Mouse (Mus musculus) liver, postnatal 0 days (tissue): Measurements from ENCODE around the gene Mavs. TPM values are rescaled to one million over a fixed set of nuclear protein-coding genes. Genes with fewer than 3 reads are reported as not detected.

Source experiments
- ATAC-seq: fragments of 200-750 bp; cut with Nextera tagmentation; 2 replicates; pipeline ENCODE4 v1.8.0; 2017; ENCODE audit warnings: mild to moderate bottlenecking, moderate library complexity
- DNase-seq: peaks from one replicate; pipeline ENCODE4 v3.0.0-alpha.2; 2016
- H3K27ac ChIP-seq: fragments of 300-500 bp; sonication (generic); 2 replicates; pipeline ENCODE4 v1.5.1; 2014; ENCODE audit warnings: antibody characterized with exemption, moderate library complexity, mild to moderate bottlenecking, low read depth
- H3K27me3 ChIP-seq: fragments of 300-500 bp; sonication (generic); 2 replicates; pipeline ENCODE4 v1.6.1; 2014; ENCODE audit warnings: low read length, control low read depth, mixed read lengths; ENCODE audit not compliant: insufficient read depth
- H3K36me3 ChIP-seq: fragments of 300-500 bp; sonication (generic); replicated peaks from 2 replicates; pipeline ENCODE4 v1.6.1; 2014; ENCODE audit warnings: mild to moderate bottlenecking, control low read depth, low read length, moderate library complexity, mixed read lengths; ENCODE audit not compliant: insufficient read depth
- H3K4me1 ChIP-seq: fragments of 300-500 bp; sonication (generic); 2 replicates; pipeline ENCODE4 v1.6.1; 2014; ENCODE audit warnings: antibody characterized with exemption, mild to moderate bottlenecking, control low read depth; ENCODE audit not compliant: insufficient read depth
- H3K4me2 ChIP-seq: fragments of 300-500 bp; sonication (generic); 2 replicates; pipeline ENCODE4 v1.6.1; 2014; ENCODE audit warnings: low read depth, mild to moderate bottlenecking, low read length, moderate library complexity, mixed read lengths
- H3K4me3 ChIP-seq: fragments of 300-500 bp; sonication (generic); 2 replicates; pipeline ENCODE4 v1.5.1; 2014; ENCODE audit warnings: low read depth, low read length
- H3K9ac ChIP-seq: fragments of 300-500 bp; sonication (generic); replicated peaks from 2 replicates; pipeline ENCODE4 v1.6.1; 2014; ENCODE audit warnings: mild to moderate bottlenecking, moderate library complexity
- H3K9me3 ChIP-seq: fragments of 300-500 bp; sonication (generic); 2 replicates; pipeline ENCODE4 v1.6.1; 2016; ENCODE audit warnings: mild to moderate bottlenecking, control low read depth, low read length, mixed read lengths
- CTCF ChIP-seq: sonication (generic); IDR thresholded peaks from 2 replicates; pipeline ENCODE4 v1.5.1; 2016; ENCODE audit warnings: antibody characterized with exemption, low read depth
- EP300 ChIP-seq: IDR thresholded peaks from 2 replicates; pipeline ENCODE4 v1.6.1; 2016; ENCODE audit warnings: antibody characterized with exemption, low read depth, mild to moderate bottlenecking
- WGBS: fragments of 180-500 bp; shearing (Covaris S2); extraction: QIAGEN DNeasy Blood & Tissue Kit; methylation state at CpG from one replicate; pipeline ENCODE4 v1.1.7; 2014; ENCODE audit not compliant: insufficient replicate concordance; 5-methylcytosine and 5-hydroxymethylcytosine counted together
- polyA plus RNA-seq: library from polyadenylated mRNA; unstranded; fragments of >200 nt; fragmentation: Nextera tagmentation; extraction: Ambion mirVana; gene quantifications from 2 replicates; pipeline ENCODE4 v1.2.1, GENCODE M21; 2015

Gene Mavs
- polyA plus RNA-seq, 1 experiment from 2014 or later: 21.2 TPM

DNA sequence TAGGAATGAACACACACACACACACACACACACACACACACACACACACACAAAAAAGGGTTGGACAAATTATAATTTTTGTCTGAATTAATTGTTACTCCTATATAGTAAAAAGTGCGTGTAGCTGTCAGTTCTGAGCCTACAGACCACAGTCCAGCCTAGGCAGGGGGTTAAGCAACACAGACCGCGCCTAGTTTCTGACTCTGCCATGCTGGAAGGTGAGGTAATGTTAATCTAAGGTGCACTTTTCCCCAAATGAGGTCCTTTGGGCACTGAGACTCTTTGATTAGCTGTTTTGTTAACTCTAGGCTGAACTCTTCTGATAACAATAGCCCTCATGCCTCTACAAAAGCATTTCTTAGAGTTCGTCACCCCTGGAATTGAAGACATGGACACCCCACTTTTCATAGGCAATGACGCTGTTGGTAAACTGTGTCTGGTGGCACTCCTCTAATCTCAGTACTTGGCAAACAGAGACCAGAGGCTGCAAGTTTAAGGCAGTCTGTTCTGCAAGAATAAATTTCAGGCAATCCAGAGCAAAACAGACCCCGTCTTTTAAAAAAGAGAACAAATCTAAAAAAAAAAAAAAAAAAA is 29.9 kb upstream of the Mavs start:
- TF ChIP-seq EP300 (no peak), CTCF (no peak)
- no peak overlapping the region for H3K4me3 ChIP-seq
- H3K9ac ChIP-seq: no peak overlapping the region
- peak; percentile 13 for DNase-seq
- H3K27me3 ChIP-seq: no peaks in the 10 kb centered on the region
- WGBS: 76% methylated on average over 6 of the region's 6 CpGs
- H3K4me2 ChIP-seq: peak overlapping the region; percentile 1; the same call in 1 of the 2 replicates
- peak overlapping the region; percentile 77; the same call in 1 of the 2 replicates for H3K27ac ChIP-seq
- peaks cover 47% of the 10 kb centered on the region for H3K4me1 ChIP-seq
- peaks cover 16% of the 10 kb centered on the region for H3K36me3 ChIP-seq
- no peak for ATAC-seq
- H3K9me3 ChIP-seq: no peaks in the 10 kb centered on the region

DNA sequence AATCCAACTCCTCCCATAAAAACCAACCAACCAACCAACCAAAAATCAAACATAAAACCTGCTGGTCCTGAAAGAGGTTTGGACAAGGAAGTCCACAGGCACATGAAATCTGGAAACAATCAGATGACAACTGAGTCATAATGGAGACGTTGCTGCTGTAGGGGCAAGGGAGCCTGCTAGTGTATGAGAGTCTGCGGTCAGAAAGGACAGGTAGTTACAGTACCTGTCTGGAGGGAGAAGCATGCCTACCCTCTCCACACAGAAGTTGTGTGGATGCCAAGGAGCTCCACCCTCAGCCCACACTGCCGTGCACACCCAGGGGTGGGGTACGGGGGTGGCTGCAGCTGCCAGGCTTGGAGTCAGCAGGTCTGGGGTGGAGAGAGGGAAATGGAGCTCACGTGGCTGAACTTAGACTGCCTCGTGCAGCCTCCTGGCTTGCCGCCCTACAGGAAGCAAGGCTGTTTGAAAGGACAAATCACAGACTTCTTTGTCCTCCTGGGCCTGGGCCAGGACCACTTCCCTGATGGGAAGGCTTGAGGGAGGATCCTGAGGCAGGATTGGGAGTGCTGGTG is 29.4 kb upstream of the Mavs start:
- ATAC-seq (peak; percentile 51), DNase-seq (peak; percentile 74)
- Histone ChIP-seq H3K4me2 (peak overlapping the region; percentile 1), H3K27ac (peak overlapping the region; percentile 77; the same call in 1 of the 2 replicates), H3K9me3 (no peaks in the 10 kb centered on the region), H3K27me3 (no peaks in the 10 kb centered on the region), H3K4me3 (no peak overlapping the region), H3K9ac (no peak overlapping the region), H3K4me1 (peaks cover 53% of the 10 kb centered on the region), H3K36me3 (peaks cover 11% of the 10 kb centered on the region)
- WGBS: 32% methylated on average over 7 of the region's 7 CpGs
- TF ChIP-seq EP300 (peak; percentile 39; the same call in 1 of the 2 replicates), CTCF (no peak)

DNA sequence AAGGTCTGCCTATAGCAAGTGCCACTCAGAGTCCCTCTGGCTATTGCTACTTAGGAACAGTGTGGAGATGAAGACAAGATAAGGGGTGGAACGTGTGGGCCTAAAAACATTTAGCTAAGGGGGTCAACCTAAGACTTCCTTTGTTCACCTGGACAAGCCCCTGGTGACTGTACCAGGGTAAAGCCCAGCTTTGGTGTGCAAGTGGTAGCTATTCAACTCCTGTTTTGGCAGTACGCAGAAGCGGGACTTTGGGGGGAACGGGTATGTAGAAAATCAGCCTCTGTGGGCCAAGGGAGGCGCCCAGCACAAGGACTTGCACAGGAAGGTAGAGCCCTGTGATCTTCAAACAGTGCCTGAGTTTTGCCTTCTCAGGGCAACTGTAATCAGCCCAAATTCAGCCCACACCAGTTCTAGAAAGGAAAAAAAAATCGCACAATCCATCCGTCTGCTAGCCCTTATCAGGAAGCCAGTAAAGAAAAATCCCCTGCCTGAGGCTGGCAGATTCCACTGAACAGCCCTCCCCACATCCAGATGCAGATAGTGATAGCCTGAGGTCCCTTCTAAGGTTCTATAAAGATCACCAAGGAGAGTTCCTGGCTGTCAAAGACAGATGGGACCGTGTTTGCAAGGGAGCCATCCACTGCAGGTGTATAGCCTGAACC is 28.2 kb upstream of the Mavs start:
- ATAC-seq (peak; percentile 40), DNase-seq (peak; percentile 68)
- H3K9me3 ChIP-seq: no peaks in the 10 kb centered on the region
- H3K36me3 ChIP-seq: peaks cover 9% of the 10 kb centered on the region; the same call in 1 of the 2 replicates
- TF ChIP-seq CTCF (no peak), EP300 (peak; percentile 100)
- peaks cover 56% of the 10 kb centered on the region for H3K4me1 ChIP-seq
- 57% methylated on average over 8 of the region's 8 CpGs for WGBS
- peak overlapping the region; percentile 1; the same call in 1 of the 2 replicates for H3K4me2 ChIP-seq
- 0 out of 2 replicates have a peak overlapping the region, but pooled peaks have one; percentile 1 for H3K9ac ChIP-seq
- no peaks in the 10 kb centered on the region for H3K27me3 ChIP-seq
- no peak overlapping the region for H3K4me3 ChIP-seq
- peak overlapping the region; percentile 77 for H3K27ac ChIP-seq

DNA sequence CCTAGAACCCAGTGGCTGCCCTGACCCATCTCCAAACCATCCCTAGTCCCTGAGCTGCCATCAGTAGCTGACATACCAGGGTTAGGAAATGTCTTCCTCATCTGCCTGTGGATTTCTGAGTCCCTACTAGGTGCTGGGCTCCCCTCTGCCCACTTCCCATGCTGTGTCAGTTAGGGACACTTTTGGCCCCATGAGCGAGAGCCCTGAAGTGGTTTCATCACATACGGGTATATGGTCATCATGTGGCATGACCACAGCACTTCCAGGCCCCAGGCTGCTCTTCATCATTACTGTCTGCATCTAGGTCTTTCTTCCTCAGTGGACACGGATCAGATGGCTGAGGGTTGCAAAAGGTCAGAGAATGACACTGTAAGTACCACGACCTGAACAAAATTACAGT is 27.1 kb upstream of the Mavs start, which contains the start of gene Ap5s1:
Ap5s1 (plus strand) TSS at position 301 of the 400 bp plus-strand sequence.
- WGBS: 74% methylated on average over 4 of the region's 4 CpGs
- Histone ChIP-seq H3K27me3 (no peaks in the 10 kb centered on the region), H3K27ac (peak within 1 kb of the TSS; percentile 77), H3K9me3 (no peaks in the 10 kb centered on the region), H3K4me2 (peak within 1 kb of the TSS; percentile 1; the same call in 1 of the 2 replicates), H3K4me3 (no peak within 1 kb of the TSS), H3K36me3 (peaks cover under 1% of the 10 kb centered on the region; the same call in 1 of the 2 replicates), H3K9ac (0 out of 2 replicates have a peak within 1 kb of the TSS, but pooled peaks have one; percentile 1), H3K4me1 (peaks cover 62% of the 10 kb centered on the region)
- DNase-seq (peak; percentile 13), ATAC-seq (no peak)
- no peak for TF ChIP-seq EP300
- no peak for TF ChIP-seq CTCF

DNA sequence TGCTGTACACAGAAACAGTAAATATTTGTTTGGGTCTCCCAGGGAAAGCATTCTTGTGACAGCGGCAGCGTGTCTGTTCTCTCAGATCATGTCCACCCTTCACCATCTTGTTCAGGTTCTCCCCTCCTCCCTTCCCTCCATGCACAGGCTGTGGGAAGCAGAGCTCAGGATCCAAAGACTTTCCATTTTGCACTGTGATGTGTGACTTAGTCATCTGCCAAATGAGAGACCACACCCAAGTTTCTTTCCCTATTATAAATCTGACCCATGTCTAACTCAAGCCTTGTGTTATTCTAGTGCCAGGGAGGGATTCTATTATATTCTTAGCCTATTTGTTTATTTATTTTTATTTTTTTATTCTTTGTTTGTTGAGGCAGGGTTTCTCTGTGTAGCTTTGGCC is 25.5 kb upstream of the Mavs start:
- Histone ChIP-seq H3K4me3 (no peak overlapping the region), H3K4me1 (peaks cover 74% of the 10 kb centered on the region), H3K9me3 (no peaks in the 10 kb centered on the region), H3K4me2 (no peak overlapping the region), H3K9ac (no peak overlapping the region), H3K27ac (0 out of 2 replicates have a peak overlapping the region, but pooled peaks have one; percentile 91), H3K36me3 (peaks cover 10% of the 10 kb centered on the region), H3K27me3 (no peaks in the 10 kb centered on the region)
- ATAC-seq: no peak
- no peak for TF ChIP-seq EP300
- no peak for TF ChIP-seq CTCF
- 88% methylated on average over 2 of the region's 2 CpGs for WGBS
- no peak for DNase-seq

DNA sequence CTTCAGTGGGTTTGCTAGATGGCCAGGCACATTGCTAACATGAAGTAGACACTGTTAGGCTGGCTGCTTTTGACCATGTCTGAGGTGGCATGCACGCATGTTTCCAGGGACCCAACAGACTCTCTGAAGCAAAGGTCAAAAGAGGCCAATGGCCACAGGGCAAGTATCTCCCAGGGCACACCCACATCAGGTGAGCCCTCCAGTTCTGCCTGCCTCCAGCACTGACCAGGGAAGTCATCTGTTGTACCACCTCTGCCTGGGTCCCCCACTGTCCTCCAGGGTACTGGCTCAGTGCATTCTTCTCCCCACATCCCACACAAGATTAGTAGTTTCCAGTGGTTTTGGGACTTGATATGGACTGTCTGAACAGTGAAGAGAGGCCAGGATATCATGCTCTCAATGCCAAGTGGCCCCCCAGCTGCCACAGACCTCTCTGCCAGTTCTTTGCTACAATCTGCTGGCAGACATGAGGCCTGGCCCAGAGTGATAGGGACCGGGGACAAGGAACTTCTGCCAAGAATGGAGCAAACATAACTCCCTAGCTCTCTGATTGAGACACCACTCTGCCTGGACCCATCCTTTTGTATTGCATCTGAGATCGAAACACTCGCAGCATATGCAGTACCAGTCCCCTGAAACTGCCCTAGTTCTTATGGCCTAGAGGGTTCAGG is 24.6 kb upstream of the Mavs start:
- ATAC-seq: peak; percentile 31
- peak; percentile 69 for DNase-seq
- peak overlapping the region; percentile 69; the same call in 1 of the 2 replicates for H3K4me3 ChIP-seq
- peaks cover 10% of the 10 kb centered on the region for H3K36me3 ChIP-seq
- no peaks in the 10 kb centered on the region for H3K27me3 ChIP-seq
- peak overlapping the region; percentile 70 for H3K4me2 ChIP-seq
- peaks cover 75% of the 10 kb centered on the region for H3K4me1 ChIP-seq
- H3K9me3 ChIP-seq: no peaks in the 10 kb centered on the region
- H3K27ac ChIP-seq: peak overlapping the region; percentile 91
- WGBS: 44% methylated on average over 4 of the region's 4 CpGs
- H3K9ac ChIP-seq: peak overlapping the region; percentile 74; the same call in 1 of the 2 replicates
- TF ChIP-seq EP300 (peak; percentile 96), CTCF (no peak)
